Mouse (Mus musculus) embryonic facial prominence, embryonic 14.5 days (tissue): Measurements from ENCODE around the gene Cybc1. TPM values are rescaled to one million over a fixed set of nuclear protein-coding genes. Genes with fewer than 3 reads are reported as not detected.

Source experiments
- polyA plus RNA-seq: library from polyadenylated mRNA; unstranded; fragments of >200 nt; fragmentation: Nextera tagmentation; extraction: Ambion mirVana; gene quantifications from 2 replicates; pipeline ENCODE4 v1.2.1, GENCODE M21; 2014

Cybc1 gene
- polyA plus RNA-seq, 1 experiment from 2014 or later, result 40.0 TPM

Other genes with a start within 250 kb of the Cybc1 start
- gene Csnk1d, start 238.0 kb downstream of the Cybc1 start, polyA plus RNA-seq, result 59.6 and 65.2 TPM in 2 replicates
- 0.93 and 1.1 TPM in 2 replicates for gene Cd7, start 189.9 kb downstream of the Cybc1 start, polyA plus RNA-seq
- gene Sectm1b, start 165.8 kb downstream of the Cybc1 start, polyA plus RNA-seq, result 0.34 and 0.72 TPM in 2 replicates
- gene Sectm1a, start 148.1 kb downstream of the Cybc1 start, polyA plus RNA-seq, result 0.22 and 0.80 TPM in 2 replicates
- gene Tex19.2, start 110.6 kb downstream of the Cybc1 start, polyA plus RNA-seq, result not detected in 2 replicates
- gene Tex19.1, start 83.2 kb downstream of the Cybc1 start, polyA plus RNA-seq, result not detected in 2 replicates
- gene Uts2r, start 69.1 kb downstream of the Cybc1 start, polyA plus RNA-seq, result 1.2 and 1.6 TPM in 2 replicates
- gene Hexdc, start 24.9 kb downstream of the Cybc1 start, polyA plus RNA-seq, result 7.3 and 9.0 TPM in 2 replicates
- 23.4 and 25.4 TPM in 2 replicates for gene Ogfod3, start 24.6 kb downstream of the Cybc1 start, polyA plus RNA-seq
- 42.1 and 43.8 TPM in 2 replicates for gene Narf, start 7.9 kb upstream of the Cybc1 start, polyA plus RNA-seq
- 9.9 and 10.2 TPM in 2 replicates for gene Foxk2, start 30.7 kb upstream of the Cybc1 start, polyA plus RNA-seq
- 108 and 111 TPM in 2 replicates for gene Wdr45b, start 125.1 kb upstream of the Cybc1 start, polyA plus RNA-seq
- 34.7 and 43.7 TPM in 2 replicates for gene Rab40b, start 158.9 kb upstream of the Cybc1 start, polyA plus RNA-seq
- gene Fn3krp, start 192.1 kb upstream of the Cybc1 start, polyA plus RNA-seq, result 5.4 and 6.6 TPM in 2 replicates
- 2.4 and 3.7 TPM in 2 replicates for gene Fn3k, start 205.6 kb upstream of the Cybc1 start, polyA plus RNA-seq
- 38.8 and 40.3 TPM in 2 replicates for gene Tbcd, start 222.6 kb upstream of the Cybc1 start, polyA plus RNA-seq